Mouse (Mus musculus): Measurements from ENCODE around the gene Mks1. TPM values are rescaled to one million over a fixed set of nuclear protein-coding genes. Genes with fewer than 3 reads are reported as not detected.
A peak's percentile ranks its signal among the peaks of the same experiment; 100 is the strongest.
"Not testable (repeated sequence)": the region's sequence is repeated elsewhere in the genome, so short reads cannot be mapped to it uniquely, and the experiment has no call there.

The Mks1 gene
- polyA plus RNA-seq, 1 experiment, result 12.6 TPM

DNA sequence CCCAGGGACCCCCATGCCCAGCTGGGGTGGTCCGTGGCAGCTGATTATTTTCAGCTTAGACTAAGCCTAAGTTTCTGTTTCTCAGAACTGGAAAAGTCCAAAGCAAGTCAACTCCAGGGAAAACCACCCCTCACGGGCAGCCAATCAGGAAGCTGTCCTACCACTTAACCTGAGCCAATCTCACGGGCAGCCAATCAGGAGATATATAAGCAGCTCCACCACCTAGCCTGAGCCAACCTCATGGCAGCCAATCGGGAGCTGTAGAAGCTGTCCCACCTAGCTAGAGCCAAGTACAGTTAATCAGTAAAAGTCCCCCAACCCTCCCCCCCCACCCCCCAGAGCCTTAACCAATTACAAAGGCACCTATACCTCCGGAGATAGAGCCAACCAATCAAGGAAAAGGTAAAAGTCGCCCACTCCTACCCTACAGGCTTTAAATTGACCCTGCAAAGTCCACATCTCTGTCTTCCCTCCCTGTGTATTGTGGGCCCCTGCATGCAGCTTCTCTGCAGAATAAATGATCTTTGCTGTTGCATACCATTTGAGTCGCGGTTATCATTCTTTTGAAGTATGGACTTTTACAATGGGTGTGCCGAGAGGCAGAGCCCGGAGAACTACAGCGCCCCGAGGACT, 5.9 kb upstream of the Mks1 start:
- DNase-seq (ENCODE audit: low read depth in 1 of 2, low spot score in 2 of 2), result no peak
- no peak overlapping the region for H3K27ac ChIP-seq (ENCODE audit: insufficient read depth, low read length)
- no peaks in the 10 kb centered on the region for H3K36me3 ChIP-seq (ENCODE audit: control insufficient read depth, insufficient read depth, low read length)
- H3K27me3 ChIP-seq (ENCODE audit: control insufficient read depth, insufficient read depth, low read length), result no peaks in the 10 kb centered on the region
- H3K4me3 ChIP-seq (ENCODE audit: extremely low read depth, insufficient read depth, insufficient read length), result no peak overlapping the region
- H3K4me1 ChIP-seq (ENCODE audit: control insufficient read depth, insufficient read depth, insufficient read length), result no peaks in the 10 kb centered on the region
- TF ChIP-seq POLR2A (IDR thresholded peaks at IDR 0.05; ENCODE audit: low read depth, low read length) (no peak), CTCF (IDR thresholded peaks at IDR 0.05; ENCODE audit: extremely low read depth, insufficient read depth, insufficient read length, insufficient replicate concordance) (no peak)
- WGBS, result 94% methylated on average over 12 of the region's 12 CpGs

DNA sequence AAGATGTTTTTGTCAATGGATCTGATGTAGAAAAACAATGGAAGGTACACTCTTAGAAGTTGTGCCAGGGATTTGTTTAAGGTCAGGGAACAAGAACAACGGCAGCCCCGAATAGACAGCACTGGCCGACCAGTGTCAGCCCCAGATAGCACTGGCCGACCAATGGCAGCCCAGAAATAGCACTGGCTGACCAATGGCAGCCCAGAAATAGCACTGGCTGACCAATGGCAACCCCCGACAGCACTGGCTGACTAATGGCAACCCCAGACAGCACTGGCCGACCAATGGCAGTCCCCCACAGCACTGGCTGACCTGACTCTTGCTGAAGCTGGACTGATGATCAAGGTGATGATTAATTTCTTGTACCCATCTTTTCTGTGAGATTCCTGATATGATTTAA, 5.1 kb upstream of the Mks1 start:
- no peaks in the 10 kb centered on the region for H3K27me3 ChIP-seq (ENCODE audit: control insufficient read depth, insufficient read depth, low read length)
- 89% methylated on average over 6 of the region's 6 CpGs for WGBS
- H3K4me1 ChIP-seq (ENCODE audit: control insufficient read depth, insufficient read depth, insufficient read length), result peaks cover 3% of the 10 kb centered on the region; the same call in 1 of the 2 replicates
- TF ChIP-seq CTCF (IDR thresholded peaks at IDR 0.05; ENCODE audit: extremely low read depth, insufficient read depth, insufficient read length, insufficient replicate concordance), result no peak
- no peak for TF ChIP-seq POLR2A (IDR thresholded peaks at IDR 0.05; ENCODE audit: low read depth, low read length)
- DNase-seq (ENCODE audit: low read depth in 1 of 2, low spot score in 2 of 2), result no peak
- H3K4me3 ChIP-seq (ENCODE audit: extremely low read depth, insufficient read depth, insufficient read length), result no peak overlapping the region
- no peaks in the 10 kb centered on the region for H3K36me3 ChIP-seq (ENCODE audit: control insufficient read depth, insufficient read depth, low read length)
- H3K27ac ChIP-seq (ENCODE audit: insufficient read depth, low read length), result no peak overlapping the region

DNA sequence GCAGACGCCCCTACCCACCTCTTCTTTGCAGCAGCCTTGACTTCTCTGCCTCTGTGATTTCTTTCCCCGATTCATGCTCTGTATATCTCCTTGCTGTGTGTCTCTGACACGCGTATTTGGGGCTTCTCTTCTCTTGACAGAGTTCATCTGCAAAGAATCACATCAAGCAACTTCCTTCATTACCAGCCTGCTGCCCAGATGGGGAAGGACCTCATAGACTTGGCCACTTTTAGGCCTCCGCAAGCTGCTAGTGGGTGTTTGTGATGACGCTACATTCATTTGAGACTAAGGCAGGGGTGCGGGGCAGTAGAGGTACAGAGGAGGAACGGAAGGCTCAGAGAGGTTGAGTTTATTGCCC, 561 bp downstream of the Mks1 start:
- TF ChIP-seq POLR2A (IDR thresholded peaks at IDR 0.05; ENCODE audit: low read depth, low read length), result no peak
- TF ChIP-seq CTCF (IDR thresholded peaks at IDR 0.05; ENCODE audit: extremely low read depth, insufficient read depth, insufficient read length, insufficient replicate concordance), result no peak
- 37% methylated on average over 8 of the region's 8 CpGs for WGBS
- H3K27ac ChIP-seq (ENCODE audit: insufficient read depth, low read length), result peak overlapping the region; percentile 54; the same call in 1 of the 2 replicates
- peaks cover 9% of the 10 kb centered on the region for H3K36me3 ChIP-seq (ENCODE audit: control insufficient read depth, insufficient read depth, low read length)
- H3K27me3 ChIP-seq (ENCODE audit: control insufficient read depth, insufficient read depth, low read length), result no peaks in the 10 kb centered on the region
- DNase-seq (ENCODE audit: low read depth in 1 of 2, low spot score in 2 of 2), result no peak
- peak overlapping the region; percentile 70 for H3K4me3 ChIP-seq (ENCODE audit: extremely low read depth, insufficient read depth, insufficient read length)
- peaks cover 6% of the 10 kb centered on the region; the same call in 1 of the 2 replicates for H3K4me1 ChIP-seq (ENCODE audit: control insufficient read depth, insufficient read depth, insufficient read length)

GRCm38 (mm10) chr11:87854550-87854949, 1.5 kb downstream of the Mks1 start:
- no peak for DNase-seq (ENCODE audit: low read depth in 1 of 2, low spot score in 2 of 2)
- Histone ChIP-seq H3K36me3 (ENCODE audit: control insufficient read depth, insufficient read depth, low read length) (peaks cover 12% of the 10 kb centered on the region), H3K27ac (ENCODE audit: insufficient read depth, low read length) (no peak overlapping the region), H3K27me3 (ENCODE audit: control insufficient read depth, insufficient read depth, low read length) (no peaks in the 10 kb centered on the region), H3K4me1 (ENCODE audit: control insufficient read depth, insufficient read depth, insufficient read length) (peaks cover 6% of the 10 kb centered on the region; the same call in 1 of the 2 replicates), H3K4me3 (ENCODE audit: extremely low read depth, insufficient read depth, insufficient read length) (no peak overlapping the region)
- WGBS, result 90% methylated on average over 7 of the region's 7 CpGs
- TF ChIP-seq POLR2A (IDR thresholded peaks at IDR 0.05; ENCODE audit: low read depth, low read length) (no peak), CTCF (IDR thresholded peaks at IDR 0.05; ENCODE audit: extremely low read depth, insufficient read depth, insufficient read length, insufficient replicate concordance) (no peak)

DNA sequence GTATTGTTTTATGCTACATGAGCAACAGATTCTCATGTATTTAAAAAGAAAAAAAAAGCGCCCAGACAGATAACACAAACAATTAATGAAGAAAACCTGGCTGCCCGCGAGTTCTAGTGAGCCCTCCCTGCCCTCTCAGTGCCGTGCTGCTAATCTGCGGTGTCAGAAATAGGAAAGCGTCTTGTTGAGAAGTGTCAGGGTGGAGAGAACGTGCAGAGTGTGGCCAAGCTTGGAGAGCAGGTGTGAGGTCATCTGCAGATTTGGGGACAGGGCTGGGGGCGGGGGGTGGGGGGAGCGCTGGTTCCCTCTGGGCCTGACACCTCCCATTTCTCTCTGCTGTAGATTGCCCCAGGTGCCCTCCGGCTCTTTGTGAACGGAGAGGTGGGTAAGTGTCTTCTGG, 6.3 kb downstream of the Mks1 start:
- no peak overlapping the region for H3K4me3 ChIP-seq (ENCODE audit: extremely low read depth, insufficient read depth, insufficient read length)
- TF ChIP-seq CTCF (IDR thresholded peaks at IDR 0.05; ENCODE audit: extremely low read depth, insufficient read depth, insufficient read length, insufficient replicate concordance) (no peak), POLR2A (IDR thresholded peaks at IDR 0.05; ENCODE audit: low read depth, low read length) (no peak)
- WGBS, result 96% methylated on average over 11 of the region's 11 CpGs

GRCm38 (mm10) chr11:87860426-87860825, 7.4 kb downstream of the Mks1 start:
- Histone ChIP-seq H3K27ac (ENCODE audit: insufficient read depth, low read length) (no peak overlapping the region), H3K36me3 (ENCODE audit: control insufficient read depth, insufficient read depth, low read length) (peaks cover 19% of the 10 kb centered on the region), H3K27me3 (ENCODE audit: control insufficient read depth, insufficient read depth, low read length) (no peaks in the 10 kb centered on the region), H3K4me1 (ENCODE audit: control insufficient read depth, insufficient read depth, insufficient read length) (no peaks in the 10 kb centered on the region), H3K4me3 (ENCODE audit: extremely low read depth, insufficient read depth, insufficient read length) (no peak overlapping the region)
- no peak for TF ChIP-seq CTCF (IDR thresholded peaks at IDR 0.05; ENCODE audit: extremely low read depth, insufficient read depth, insufficient read length, insufficient replicate concordance)
- no peak for TF ChIP-seq POLR2A (IDR thresholded peaks at IDR 0.05; ENCODE audit: low read depth, low read length)
- DNase-seq (ENCODE audit: low read depth in 1 of 2, low spot score in 2 of 2), result no peak
- 83% methylated on average over 9 of the region's 9 CpGs for WGBS

More for the DNA sequence above, 6.3 kb downstream of the Mks1 start:
- Histone ChIP-seq H3K36me3 (ENCODE audit: control insufficient read depth, insufficient read depth, low read length) (peaks cover 19% of the 10 kb centered on the region), H3K4me1 (ENCODE audit: control insufficient read depth, insufficient read depth, insufficient read length) (no peaks in the 10 kb centered on the region), H3K27me3 (ENCODE audit: control insufficient read depth, insufficient read depth, low read length) (no peaks in the 10 kb centered on the region), H3K27ac (ENCODE audit: insufficient read depth, low read length) (no peak overlapping the region)
- DNase-seq (ENCODE audit: low read depth in 1 of 2, low spot score in 2 of 2), result no peak

DNA sequence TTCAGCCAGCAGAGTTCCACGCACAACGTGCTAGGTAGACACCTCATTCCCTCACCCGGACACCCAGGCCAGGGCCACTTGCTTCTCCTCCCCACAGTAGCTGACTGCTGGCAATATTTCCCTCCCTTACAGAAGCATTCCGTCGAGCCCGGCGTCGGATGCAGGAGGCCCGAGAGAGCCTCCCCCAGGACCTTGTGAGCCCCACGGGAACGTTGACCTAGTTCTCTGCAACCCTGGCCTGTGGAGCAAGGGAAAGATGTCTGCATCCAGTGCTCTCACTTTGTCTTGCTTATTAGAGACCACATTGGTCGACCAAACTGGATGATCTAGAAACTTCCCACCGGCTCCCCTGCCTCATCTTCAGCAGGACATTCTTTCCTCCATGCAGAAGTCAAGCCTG, 9.8 kb downstream of the Mks1 start:
- no peaks in the 10 kb centered on the region for H3K4me1 ChIP-seq (ENCODE audit: control insufficient read depth, insufficient read depth, insufficient read length)
- 93% methylated on average over 13 of the region's 13 CpGs for WGBS
- peaks cover 16% of the 10 kb centered on the region for H3K36me3 ChIP-seq (ENCODE audit: control insufficient read depth, insufficient read depth, low read length)
- no peak for DNase-seq (ENCODE audit: low read depth in 1 of 2, low spot score in 2 of 2)
- no peak overlapping the region for H3K4me3 ChIP-seq (ENCODE audit: extremely low read depth, insufficient read depth, insufficient read length)
- H3K27me3 ChIP-seq (ENCODE audit: control insufficient read depth, insufficient read depth, low read length), result no peaks in the 10 kb centered on the region
- no peak overlapping the region for H3K27ac ChIP-seq (ENCODE audit: insufficient read depth, low read length)
- TF ChIP-seq CTCF (IDR thresholded peaks at IDR 0.05; ENCODE audit: extremely low read depth, insufficient read depth, insufficient read length, insufficient replicate concordance), result no peak
- TF ChIP-seq POLR2A (IDR thresholded peaks at IDR 0.05; ENCODE audit: low read depth, low read length), result no peak

- peak in 1 of 2 experiments; percentile 28 for DNase-seq (ENCODE audit: low read depth in 1 of 2, low spot score in 2 of 2)
- 88% methylated on average over 1 of the region's 2 CpGs for WGBS
- H3K4me3 ChIP-seq (ENCODE audit: extremely low read depth, insufficient read depth, insufficient read length); H3K27me3 ChIP-seq (ENCODE audit: control insufficient read depth, insufficient read depth, low read length); H3K27ac ChIP-seq (ENCODE audit: insufficient read depth, low read length); H3K36me3 ChIP-seq (ENCODE audit: control insufficient read depth, insufficient read depth, low read length); H3K4me1 ChIP-seq (ENCODE audit: control insufficient read depth, insufficient read depth, insufficient read length): not testable (repeated sequence)
These were observed 13.9 kb downstream of the Mks1 start for GRCm38 (mm10) chr11:87866891-87867290.
